Mouse (Mus musculus) v-Abl transformed pro-B cells (cell line): ENCODE measurements around the gene Slc35f6.

ENCODE experiments used
- in situ Hi-C, 2 experiments: fragments of 400-800 bp; cut with MboI; formaldehyde crosslinking; loops; one replicate each; pipeline ENCODE4 v1.15.1; 2025; ENCODE audit not compliant: unreplicated experiment in 2 of 2

The Slc35f6 gene

DNA sequence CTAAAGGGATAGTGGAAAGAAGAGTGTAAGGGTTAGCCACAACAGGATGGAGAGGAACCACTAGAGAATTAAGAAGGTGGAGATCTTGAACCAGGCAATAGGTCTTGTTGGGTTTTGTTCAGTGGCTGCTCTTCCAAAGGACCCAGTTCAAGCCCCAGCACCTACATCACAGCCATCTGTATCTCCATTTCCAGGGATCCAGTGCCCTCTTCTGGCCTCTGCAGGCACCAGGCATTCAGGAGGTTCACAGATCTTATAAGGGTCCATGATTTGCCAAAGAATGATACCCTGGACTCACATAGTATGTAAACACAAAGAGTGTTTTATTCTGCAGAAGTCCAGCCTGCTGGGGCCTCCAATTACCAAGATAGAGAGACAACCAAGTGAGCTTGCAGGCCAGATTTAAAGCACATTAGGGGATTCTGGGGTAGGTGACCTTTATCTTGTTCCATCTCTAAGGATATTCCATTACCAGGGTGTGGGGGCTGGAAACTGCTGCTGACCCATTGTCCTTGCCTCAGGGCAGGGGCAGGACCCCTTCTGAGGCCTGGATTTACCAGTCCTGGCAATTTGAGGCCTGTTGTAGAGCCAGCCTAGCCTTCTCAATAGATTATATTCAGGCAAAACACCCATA lies 35.4 kb downstream of the Slc35f6 start:
- in situ Hi-C loops: loop anchor here (5.0 to 10.0 kb wide), 2 partner anchors 232 to 261 kb away; partner anchors contain the start of gene Emilin1 (in 1 of the 2)

- in situ Hi-C loops: loop anchor here (5.0 to 10.0 kb wide), 2 partner anchors 231 to 262 kb away; partner anchors contain the start of gene Emilin1 (in 1 of the 2)
Observed at GRCm38 (mm10) chr5:30683993-30684392, 36.3 kb downstream of the Slc35f6 start.

DNA sequence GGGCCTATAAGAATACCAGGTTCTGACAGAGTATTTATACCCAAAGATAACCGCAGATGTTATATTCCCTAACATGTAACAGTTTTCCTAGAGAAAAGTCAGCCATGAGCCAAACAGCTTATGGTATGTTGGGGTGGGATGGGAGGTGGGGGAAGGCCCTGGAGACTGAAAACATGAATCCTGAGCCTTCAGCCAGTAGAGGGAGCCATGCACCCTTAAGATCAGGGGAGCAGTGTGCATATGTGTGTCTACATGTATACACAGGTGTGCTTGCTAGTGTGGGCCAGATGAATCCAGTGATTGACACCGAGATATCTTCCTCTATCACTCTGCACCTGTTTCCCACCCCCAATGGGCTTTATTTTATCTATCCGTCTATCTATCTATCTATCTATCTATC lies 39.0 kb downstream of the Slc35f6 start:
- in situ Hi-C loops: loop anchor here in 1 of 2 experiments (10.0 kb wide), 1 partner anchor 228 kb away; the partner anchor contains the start of gene Emilin1

DNA sequence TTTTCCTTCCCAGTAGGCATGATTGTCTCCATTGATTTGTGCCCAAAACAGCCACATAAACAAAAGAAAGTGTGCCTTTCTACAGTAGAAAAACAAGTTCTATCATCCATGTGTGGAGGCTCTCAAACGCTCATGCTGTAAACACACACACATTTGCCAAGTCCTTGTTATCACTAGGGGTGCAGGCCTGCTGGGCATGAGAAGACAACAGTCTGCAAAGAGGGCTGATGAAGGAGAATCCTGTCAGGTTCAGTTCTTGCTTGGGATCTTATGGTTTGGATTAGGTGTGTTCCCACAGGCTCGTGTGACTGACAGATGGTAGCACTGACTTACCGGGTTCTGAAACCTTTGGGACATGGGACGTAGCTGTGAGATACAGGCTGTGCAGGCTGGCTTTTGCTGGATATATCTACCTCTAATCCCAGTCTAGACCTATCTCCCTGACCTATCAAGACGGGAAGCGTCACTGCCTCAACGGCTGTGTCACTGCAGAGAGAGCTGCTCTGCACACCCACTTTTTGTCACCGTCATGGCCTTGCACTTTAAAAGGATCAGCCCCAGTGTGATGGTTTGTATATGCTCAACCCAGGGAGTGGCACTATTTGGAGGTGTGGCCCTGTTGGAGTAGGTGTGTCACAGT lies 52.7 kb downstream of the Slc35f6 start:
- in situ Hi-C loops: loop anchor here in 1 of 2 experiments (5.0 to 10.0 kb wide), 2 partner anchors 102 to 214 kb away; partner anchors contain the start of gene Emilin1

- in situ Hi-C loops: loop anchor here in 1 of 2 experiments (5.0 to 10.0 kb wide), 2 partner anchors 101 to 213 kb away; partner anchors contain the start of gene Emilin1
Observed at GRCm38 (mm10) chr5:30701373-30701772, 53.6 kb downstream of the Slc35f6 start.

- in situ Hi-C loops: loop anchor here in 1 of 2 experiments (5.0 to 10.0 kb wide), 2 partner anchors 100 to 213 kb away; partner anchors contain the start of gene Emilin1
Observed at GRCm38 (mm10) chr5:30701866-30702265, 54.1 kb downstream of the Slc35f6 start.
